Mouse (Mus musculus) heart, postnatal 0 days (tissue): ENCODE measurements around the gene Galntl6.

ENCODE experiments used
- CTCF ChIP-seq: IDR thresholded peaks from 2 replicates; pipeline ENCODE4 v1.5.1; 2016; ENCODE audit warnings: antibody characterized with exemption, control low read depth, low read depth
- EP300 ChIP-seq: IDR thresholded peaks from 2 replicates; pipeline ENCODE4 v1.6.1; 2016; ENCODE audit warnings: antibody characterized with exemption, low read depth

- TF ChIP-seq CTCF (no peak), EP300 (no peak)
Observed at GRCm38 (mm10) chr8:57879452-57879851, 1033.0 kb downstream of the Galntl6 start.
